Mouse (Mus musculus): ENCODE measurements around the gene Eda2r. TPM values are rescaled to one million over a fixed set of nuclear protein-coding genes. Genes with fewer than 3 reads are reported as not detected.

Eda2r gene
- 0.50 and 0.69 TPM in 2 replicates for polyA plus RNA-seq (2016; fragmentation: Nextera tagmentation; extraction: Ambion mirVana)

- Histone ChIP-seq H3K27ac (no peak within 1 kb of the TSS), H3K36me3 (no peaks in the 10 kb centered on the region), H3K4me1 (no peaks in the 10 kb centered on the region), H3K9ac (no peak within 1 kb of the TSS), H3K9me3 (no peaks in the 10 kb centered on the region), H3K4me2 (replicated peaks) (peak within 1 kb of the TSS; percentile 38), H3K27me3 (no peaks in the 10 kb centered on the region), H3K4me3 (no peak within 1 kb of the TSS)
- 8% methylated on average over 8 of the region's 8 CpGs for WGBS
- ATAC-seq (ENCODE audit: insufficient number of reproducible peaks, insufficient read depth, low FRiP score, low TSS enrichment): peak; percentile 96
Measured at GRCm38 (mm10) chrX:97377065-97377421, at the start of gene Eda2r. Gene Eda2r, minus strand, starts transcription at chrX:97377216.

GRCm38 (mm10) chrX:97397872-97398271 is 20.9 kb upstream of the Eda2r start:
- no peak overlapping the region for H3K4me2 ChIP-seq (replicated peaks)
- H3K27ac ChIP-seq: no peak overlapping the region
- no peaks in the 10 kb centered on the region for H3K27me3 ChIP-seq
- H3K9ac ChIP-seq: no peak overlapping the region
- H3K36me3 ChIP-seq: no peaks in the 10 kb centered on the region
- WGBS: 77% methylated on average over 2 of the region's 2 CpGs
- H3K4me1 ChIP-seq: no peaks in the 10 kb centered on the region
- no peaks in the 10 kb centered on the region for H3K9me3 ChIP-seq
- ATAC-seq (ENCODE audit: insufficient number of reproducible peaks, insufficient read depth, low FRiP score, low TSS enrichment): no peak
- no peak overlapping the region for H3K4me3 ChIP-seq

GRCm38 (mm10) chrX:97378076-97378475 is 1.1 kb upstream of the Eda2r start:
- Histone ChIP-seq H3K4me1 (no peaks in the 10 kb centered on the region), H3K27ac (no peak overlapping the region), H3K4me2 (replicated peaks) (no peak overlapping the region), H3K9me3 (no peaks in the 10 kb centered on the region), H3K27me3 (no peaks in the 10 kb centered on the region), H3K9ac (no peak overlapping the region), H3K36me3 (no peaks in the 10 kb centered on the region), H3K4me3 (no peak overlapping the region)
- 65% methylated on average over 1 of the region's 1 CpGs for WGBS
- no peak for ATAC-seq (ENCODE audit: insufficient number of reproducible peaks, insufficient read depth, low FRiP score, low TSS enrichment)

GRCm38 (mm10) chrX:97376321-97377064 is 523 bp downstream of the Eda2r start:
- H3K9me3 ChIP-seq: no peaks in the 10 kb centered on the region
- H3K4me3 ChIP-seq: no peak overlapping the region
- no peaks in the 10 kb centered on the region for H3K4me1 ChIP-seq
- 31% methylated on average over 15 of the region's 15 CpGs for WGBS
- no peak overlapping the region for H3K27ac ChIP-seq
- peak; percentile 83 for ATAC-seq (ENCODE audit: insufficient number of reproducible peaks, insufficient read depth, low FRiP score, low TSS enrichment)
- H3K36me3 ChIP-seq: no peaks in the 10 kb centered on the region
- no peaks in the 10 kb centered on the region for H3K27me3 ChIP-seq
- H3K9ac ChIP-seq: no peak overlapping the region
- H3K4me2 ChIP-seq (replicated peaks): peak overlapping the region; percentile 38

GRCm38 (mm10) chrX:97372826-97373225 is 4.2 kb downstream of the Eda2r start:
- Histone ChIP-seq H3K27ac (no peak overlapping the region), H3K4me3 (no peak overlapping the region), H3K27me3 (no peaks in the 10 kb centered on the region), H3K9me3 (no peaks in the 10 kb centered on the region), H3K9ac (no peak overlapping the region), H3K4me2 (replicated peaks) (no peak overlapping the region), H3K36me3 (no peaks in the 10 kb centered on the region), H3K4me1 (no peaks in the 10 kb centered on the region)
- no peak for ATAC-seq (ENCODE audit: insufficient number of reproducible peaks, insufficient read depth, low FRiP score, low TSS enrichment)
- 85% methylated on average over 2 of the region's 2 CpGs for WGBS

GRCm38 (mm10) chrX:97369206-97369605 is 7.8 kb downstream of the Eda2r start:
- 46% methylated on average over 1 of the region's 1 CpGs for WGBS
- no peak for ATAC-seq (ENCODE audit: insufficient number of reproducible peaks, insufficient read depth, low FRiP score, low TSS enrichment)
- Histone ChIP-seq H3K27ac (no peak overlapping the region), H3K4me3 (no peak overlapping the region), H3K4me1 (no peaks in the 10 kb centered on the region), H3K27me3 (no peaks in the 10 kb centered on the region), H3K4me2 (replicated peaks) (no peak overlapping the region), H3K9ac (no peak overlapping the region), H3K9me3 (no peaks in the 10 kb centered on the region), H3K36me3 (no peaks in the 10 kb centered on the region)

GRCm38 (mm10) chrX:97368741-97369140 is 8.3 kb downstream of the Eda2r start:
- WGBS: 70% methylated on average over 2 of the region's 2 CpGs
- no peak for ATAC-seq (ENCODE audit: insufficient number of reproducible peaks, insufficient read depth, low FRiP score, low TSS enrichment)
- H3K4me3 ChIP-seq: no peak overlapping the region

GRCm38 (mm10) chrX:97360919-97361318 is 16.1 kb downstream of the Eda2r start:
- H3K27me3 ChIP-seq: no peaks in the 10 kb centered on the region
- no peak overlapping the region for H3K9ac ChIP-seq
- WGBS: 38% methylated on average over 2 of the region's 2 CpGs
- no peaks in the 10 kb centered on the region for H3K4me1 ChIP-seq
- H3K4me3 ChIP-seq: no peak overlapping the region
- no peak overlapping the region for H3K27ac ChIP-seq
- no peaks in the 10 kb centered on the region for H3K9me3 ChIP-seq
- no peaks in the 10 kb centered on the region for H3K36me3 ChIP-seq
- no peak overlapping the region for H3K4me2 ChIP-seq (replicated peaks)
- no peak for ATAC-seq (ENCODE audit: insufficient number of reproducible peaks, insufficient read depth, low FRiP score, low TSS enrichment)

More at GRCm38 (mm10) chrX:97368741-97369140, 8.3 kb downstream of the Eda2r start:
- Histone ChIP-seq H3K27me3 (no peaks in the 10 kb centered on the region), H3K4me1 (no peaks in the 10 kb centered on the region), H3K9me3 (no peaks in the 10 kb centered on the region), H3K36me3 (no peaks in the 10 kb centered on the region), H3K4me2 (replicated peaks) (no peak overlapping the region), H3K9ac (no peak overlapping the region), H3K27ac (no peak overlapping the region)

- no peaks in the 10 kb centered on the region for H3K9me3 ChIP-seq
- no peak overlapping the region for H3K4me2 ChIP-seq (replicated peaks)
- H3K4me3 ChIP-seq: no peak overlapping the region
- ATAC-seq (ENCODE audit: insufficient number of reproducible peaks, insufficient read depth, low FRiP score, low TSS enrichment): no peak
- no peaks in the 10 kb centered on the region for H3K36me3 ChIP-seq
- no peak overlapping the region for H3K27ac ChIP-seq
- H3K27me3 ChIP-seq: no peaks in the 10 kb centered on the region
- no peak overlapping the region for H3K9ac ChIP-seq
- no peaks in the 10 kb centered on the region for H3K4me1 ChIP-seq
Measured at GRCm38 (mm10) chrX:97327891-97328290, 49.1 kb downstream of the Eda2r start.

Data from embryonic facial prominence, embryonic 12.5 days (tissue).